Mouse (Mus musculus): Measurements from ENCODE around the gene Tmem33. TPM values are rescaled to one million over a fixed set of nuclear protein-coding genes. Genes with fewer than 3 reads are reported as not detected.

The Tmem33 gene
- total RNA-seq, 2 experiments from 2014 or later, result 69.3 to 71.4 TPM

GRCm38 (mm10) chr5:67321656-67322268 lies 61.4 kb downstream of the Tmem33 start:
- DNase-seq, result no peak

DNA sequence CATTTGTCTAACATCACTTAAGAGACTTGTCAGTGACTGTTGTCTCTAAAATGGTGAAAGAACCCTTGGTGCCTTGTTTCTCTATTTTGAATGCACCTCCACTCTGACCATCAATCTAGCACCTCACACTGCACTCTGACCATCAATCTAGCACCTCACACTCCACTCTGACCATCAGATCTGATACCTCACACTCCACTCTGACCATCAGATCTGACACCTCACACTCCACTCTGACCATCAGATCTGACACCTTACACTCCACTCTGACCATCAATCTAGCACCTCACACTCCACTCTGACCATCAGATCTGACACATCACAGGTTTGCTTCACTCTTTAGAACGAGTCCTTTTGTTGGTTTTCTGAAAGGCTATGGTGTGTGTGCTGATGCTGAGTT lies 63.7 kb downstream of the Tmem33 start:
- no peak for DNase-seq

DNA sequence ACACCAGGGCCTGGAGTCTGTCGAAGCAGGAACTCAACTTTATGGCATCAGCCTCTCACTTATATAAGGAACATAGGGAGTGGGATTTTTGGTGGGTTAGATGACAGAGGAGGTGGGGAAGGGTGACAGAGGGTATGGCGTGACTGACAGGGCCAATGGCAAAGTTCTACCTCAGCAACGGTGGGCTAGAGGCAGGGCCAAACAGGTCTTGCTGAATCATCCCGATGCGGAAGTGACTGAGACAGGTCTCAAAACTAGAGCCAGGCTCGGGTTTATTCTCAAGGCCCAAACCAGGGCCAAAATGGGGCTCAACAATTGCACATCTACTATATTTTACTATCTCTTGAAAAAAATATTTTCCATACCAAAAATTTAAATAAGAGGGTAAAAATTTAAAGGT lies 80.4 kb downstream of the Tmem33 start:
- no peak for DNase-seq

Other genes starting within 250 kb of the Tmem33 start
- 10 to 100 TPM; 16.2 to 19.1 TPM for gene Phox2b, start 161.3 kb upstream of the Tmem33 start, total RNA-seq (2021)
- gene Slc30a9, start 46.4 kb downstream of the Tmem33 start, total RNA-seq (2021), result 100 to 1,000 TPM; 110 to 120 TPM
- gene Bend4, start 167.7 kb downstream of the Tmem33 start, total RNA-seq (2021), result 1 to 10 TPM; 2.3 to 2.7 TPM

Measured in adrenal gland, postnatal 10 days (tissue).